Mouse (Mus musculus) G1E (cell line): Measurements from ENCODE around the gene Rflna.

Experiments used
- CTCF ChIP-seq: IDR thresholded peaks from 2 replicates; pipeline ENCODE4 v1.5.1; 2012; ENCODE audit warnings: low read depth, low read length, inconsistent platforms, mixed read lengths
- GATA1 ChIP-seq: IDR thresholded peaks from 2 replicates; pipeline ENCODE4 v1.6.1; 2012; ENCODE audit warnings: borderline replicate concordance, low read length, inconsistent platforms, mixed read lengths

GRCm38 (mm10) chr5:124986222-124986621, 16.8 kb upstream of the Rflna start:
- TF ChIP-seq CTCF: no peak
- no peak for TF ChIP-seq GATA1
